Mouse (Mus musculus): ENCODE measurements around the gene Hcn4.

DNA sequence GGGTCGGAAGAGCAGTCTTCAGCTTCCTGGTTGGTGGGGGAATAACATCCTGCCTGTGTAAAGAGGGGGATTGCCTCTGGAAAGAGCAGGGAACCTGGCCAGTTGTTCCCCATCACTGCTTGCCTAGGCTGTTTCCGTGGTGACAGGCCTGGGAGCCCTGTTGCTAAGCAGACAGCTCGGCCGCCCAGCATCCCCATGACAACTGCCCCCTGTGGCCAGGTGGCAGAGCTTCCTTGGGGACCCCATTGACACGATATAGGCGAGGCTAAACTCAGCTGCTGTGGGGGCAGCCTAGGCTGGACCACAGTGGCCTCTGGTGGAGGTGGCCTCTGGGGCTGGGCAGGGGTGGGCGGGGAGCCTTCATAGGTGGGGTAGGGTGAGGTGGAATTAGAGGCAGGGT lies 40.6 kb downstream of the Hcn4 start:
- TF ChIP-seq CTCF (IDR thresholded peaks at IDR 0.05; ENCODE audit: low read depth, low read length) (no peak), POLR2A (IDR thresholded peaks at IDR 0.05; ENCODE audit: extremely low read depth, insufficient read depth, low read length) (no peak)
